Mouse (Mus musculus) CD4-positive helper T cell, adult 2 months (primary cell): ENCODE results near the gene Ptrh2.

ENCODE experiments used
- DNase-seq: peaks from one replicate; pipeline ENCODE4 v3.0.0-alpha.2; 2012; ENCODE audit warnings: low read depth, missing footprints, low spot score

The Ptrh2 gene

DNA sequence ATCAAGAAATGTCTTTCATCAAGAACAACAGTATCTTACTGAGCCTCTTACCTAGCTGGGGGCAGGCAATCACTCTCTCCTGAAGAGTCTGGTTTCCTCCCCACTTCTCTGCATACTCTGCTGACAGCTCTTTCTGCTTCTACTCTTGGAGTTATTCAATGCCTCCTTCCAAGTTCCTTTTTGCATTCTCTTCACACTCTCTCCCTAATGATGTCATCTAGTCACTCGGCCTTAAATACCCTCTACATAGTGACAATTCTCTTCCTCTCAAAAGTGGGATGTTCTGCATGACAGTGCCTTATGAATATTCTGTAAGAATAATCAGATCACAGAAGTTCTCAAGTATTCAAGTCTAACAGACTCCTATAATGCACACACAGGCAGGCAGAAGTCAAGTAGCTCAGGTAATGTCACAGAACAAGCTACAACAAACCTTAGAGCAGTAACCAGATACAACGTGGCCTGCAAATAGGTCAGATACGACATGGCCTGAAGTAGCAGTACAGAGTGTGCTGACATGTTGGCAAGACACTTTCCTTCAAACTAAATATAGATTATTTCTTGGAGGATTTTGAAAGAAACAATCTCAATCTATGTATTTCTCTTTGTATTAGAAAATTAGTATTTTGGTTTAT lies 12.6 kb upstream of the Ptrh2 start:
- no peak for DNase-seq

DNA sequence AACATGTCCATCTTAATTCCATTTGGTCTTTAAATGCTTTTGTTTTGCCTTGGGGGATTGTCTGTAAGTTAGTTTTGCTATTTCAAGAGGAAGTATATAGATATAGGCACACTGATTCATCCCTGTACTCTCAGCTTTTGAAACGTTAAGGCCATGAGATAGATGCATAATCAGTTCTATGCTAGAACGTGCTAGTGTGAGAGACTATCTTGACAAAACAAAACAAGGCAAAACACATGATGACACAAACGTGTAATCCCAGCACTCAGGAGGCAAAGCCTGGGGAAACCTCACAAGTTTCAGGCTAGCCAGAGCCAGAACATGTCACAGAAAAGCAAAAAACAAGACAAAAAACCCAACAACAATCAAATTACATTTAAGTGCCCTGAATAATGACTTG lies 11.0 kb upstream of the Ptrh2 start:
- DNase-seq, result no peak

DNA sequence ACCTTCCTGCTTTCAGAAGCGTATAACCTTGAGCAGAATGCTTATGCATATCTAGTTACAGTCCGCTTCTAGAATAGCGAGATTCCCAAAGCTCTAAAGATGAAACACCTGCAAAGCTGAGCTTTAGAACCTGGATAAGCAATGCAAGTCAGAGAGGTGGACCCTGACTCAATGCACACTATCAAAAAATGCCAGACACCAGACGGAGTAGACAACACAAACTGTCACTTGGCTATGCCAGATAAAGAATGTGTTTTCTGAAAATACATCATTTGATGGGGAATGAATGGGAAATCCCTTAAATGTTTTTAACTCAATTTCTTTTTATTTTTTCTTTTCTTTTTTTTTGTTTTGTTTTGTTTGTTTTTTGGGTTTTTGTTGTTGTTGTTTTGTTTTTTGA lies 8.3 kb upstream of the Ptrh2 start:
- no peak for DNase-seq

DNA sequence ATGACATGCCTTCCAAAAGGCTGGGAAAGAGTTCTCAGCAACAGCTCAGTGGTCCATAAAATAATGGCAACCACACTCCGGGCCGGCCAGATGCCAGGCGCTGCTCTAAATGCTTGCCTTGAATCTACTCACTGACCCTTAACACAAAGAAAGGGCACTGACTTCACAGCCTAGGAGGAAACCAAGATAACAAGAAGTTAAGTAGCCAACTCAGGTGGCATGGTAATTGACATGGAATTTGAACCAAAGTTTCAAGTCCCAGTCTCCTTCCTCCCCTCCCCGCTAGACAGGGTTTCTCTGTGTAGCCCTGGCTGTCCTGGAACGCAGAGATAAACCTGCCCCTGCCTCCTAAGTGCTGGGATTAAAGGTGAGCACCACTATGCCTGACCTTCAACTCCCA lies 4.8 kb upstream of the Ptrh2 start:
- no peak for DNase-seq

DNA sequence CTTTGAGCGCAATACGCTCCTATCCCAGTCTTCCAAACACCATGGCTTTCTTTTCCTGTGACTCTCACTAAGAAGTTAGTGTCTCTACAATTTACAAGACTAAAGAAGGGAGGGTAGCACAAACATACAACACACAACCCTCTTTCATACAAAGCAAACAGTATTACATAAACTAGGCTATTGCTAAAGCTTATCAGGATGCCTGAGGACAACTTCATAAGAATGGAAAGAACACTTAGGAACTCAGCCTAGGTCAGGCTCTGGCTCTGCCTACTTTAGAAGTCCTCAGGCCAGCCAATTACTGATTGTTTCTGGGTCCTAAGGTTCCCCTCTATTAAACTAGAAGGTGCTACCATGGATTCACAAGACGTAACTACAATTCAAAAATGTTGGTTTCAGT lies 3.1 kb upstream of the Ptrh2 start:
- DNase-seq, result no peak

DNA sequence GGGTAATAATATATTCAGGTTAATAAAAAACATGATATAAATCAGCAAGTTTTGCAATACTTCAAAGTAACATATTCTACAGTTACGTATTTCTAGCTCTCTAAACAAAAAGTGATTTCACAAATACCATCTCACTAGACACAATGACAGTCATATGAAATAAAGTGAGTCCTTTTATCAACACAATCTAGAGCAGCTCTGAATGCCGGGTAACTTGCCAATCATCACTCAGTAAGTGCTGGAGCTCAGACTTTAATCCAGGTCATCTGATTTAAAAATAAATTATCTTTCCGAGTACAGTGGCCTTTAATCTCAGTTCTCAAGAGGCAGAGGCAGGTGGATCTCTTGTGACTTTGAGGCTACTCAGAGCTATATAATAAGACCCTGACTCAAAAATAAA lies 2.4 kb upstream of the Ptrh2 start:
- no peak for DNase-seq

DNA sequence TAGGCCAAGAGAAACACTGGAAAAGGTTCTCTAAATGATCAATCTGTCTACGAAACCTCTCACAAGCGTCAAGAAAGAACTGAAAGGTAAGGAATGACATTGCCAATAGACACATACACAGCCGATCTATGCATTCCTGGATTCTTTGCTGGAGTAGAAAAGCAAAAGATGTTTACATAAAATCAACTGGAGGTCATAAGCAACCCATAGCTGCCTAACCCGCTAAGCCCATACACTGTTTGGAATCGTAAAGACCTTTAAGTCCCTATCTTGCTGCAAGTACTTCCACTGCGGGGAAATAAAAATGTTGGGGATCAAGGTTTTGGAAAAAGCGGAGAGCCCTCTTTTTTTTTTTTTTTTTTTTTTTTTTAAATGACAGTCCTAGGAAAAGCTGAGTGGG lies 924 bp upstream of the Ptrh2 start:
- DNase-seq, result no peak

DNA sequence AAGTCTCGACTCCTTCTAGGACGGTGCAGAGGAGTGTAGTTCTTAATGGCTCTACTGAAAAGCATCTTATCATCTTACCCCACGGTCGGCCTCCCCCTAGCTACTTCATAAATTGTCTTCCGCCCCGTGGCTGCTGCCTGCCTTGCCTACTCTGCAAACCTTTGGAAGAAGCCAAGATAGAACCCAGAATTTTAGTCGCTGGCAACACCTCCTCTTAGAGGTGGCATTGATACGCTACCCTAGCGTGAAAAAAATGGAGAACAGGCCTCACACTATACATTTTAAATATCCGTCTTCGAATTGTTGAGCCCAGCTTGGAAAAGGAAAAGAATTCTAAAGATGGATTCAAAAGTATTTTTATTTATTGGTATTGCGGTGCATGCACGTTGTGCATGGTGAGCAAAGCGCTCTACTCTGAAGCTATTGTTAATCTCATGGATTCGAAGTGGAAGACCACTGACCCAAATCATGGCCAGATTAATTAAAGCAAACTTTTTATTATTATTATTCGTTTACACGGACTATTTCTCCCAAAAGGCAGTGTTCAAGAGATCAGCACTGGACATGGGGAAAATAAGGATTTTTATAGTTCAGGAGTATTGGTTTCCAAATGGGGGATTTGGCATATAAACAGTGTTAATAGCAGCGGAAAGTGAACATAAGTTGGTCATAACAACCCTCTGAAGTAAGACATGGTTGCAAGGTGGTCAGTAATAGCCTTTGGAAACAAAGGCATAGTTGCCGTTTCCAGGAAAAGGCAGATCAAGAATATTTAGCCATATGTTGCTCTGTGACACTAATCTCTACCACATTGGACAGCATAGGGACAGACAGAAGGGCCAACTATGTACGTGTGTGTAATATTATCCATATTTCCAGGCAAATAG lies 584 bp downstream of the Ptrh2 start:
- no peak for DNase-seq

DNA sequence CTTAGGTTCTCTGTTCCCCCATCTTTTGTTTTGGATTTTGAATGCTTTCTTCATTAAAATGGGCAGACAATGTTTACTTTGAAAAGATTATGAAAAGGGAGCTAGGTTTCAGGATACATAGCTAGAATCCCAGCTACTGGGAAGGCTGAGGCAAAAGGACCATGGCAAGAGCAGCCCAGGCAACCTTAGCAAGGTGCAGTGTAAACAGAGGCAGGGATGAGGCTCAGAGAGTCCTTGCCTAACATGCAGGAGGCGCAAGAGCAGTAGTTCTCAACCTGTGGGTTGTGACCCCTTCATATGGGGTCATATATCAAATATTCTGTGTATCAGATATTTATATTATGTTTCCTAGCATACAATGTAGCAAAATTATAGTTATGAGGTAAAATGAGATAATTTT lies 1.6 kb downstream of the Ptrh2 start:
- DNase-seq, result no peak

DNA sequence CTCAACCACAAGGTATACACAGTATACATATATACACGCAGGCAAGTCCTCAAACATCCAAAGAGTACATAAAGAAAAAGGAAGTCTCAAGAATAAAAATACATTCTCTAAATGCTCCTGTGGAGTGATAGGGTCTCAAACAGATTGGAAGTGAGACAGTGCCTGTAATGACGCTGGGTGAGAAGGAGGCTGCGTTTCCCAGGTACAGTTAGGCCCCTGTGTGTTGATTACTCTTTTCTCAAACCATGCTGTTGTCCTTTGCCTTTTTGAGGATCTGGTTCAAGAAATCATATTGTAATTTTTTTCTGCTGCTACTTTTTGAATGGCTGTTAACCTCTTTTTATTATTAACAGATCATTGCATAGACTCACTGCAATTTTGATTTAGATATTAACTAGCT lies 6.6 kb downstream of the Ptrh2 start:
- no peak for DNase-seq

DNA sequence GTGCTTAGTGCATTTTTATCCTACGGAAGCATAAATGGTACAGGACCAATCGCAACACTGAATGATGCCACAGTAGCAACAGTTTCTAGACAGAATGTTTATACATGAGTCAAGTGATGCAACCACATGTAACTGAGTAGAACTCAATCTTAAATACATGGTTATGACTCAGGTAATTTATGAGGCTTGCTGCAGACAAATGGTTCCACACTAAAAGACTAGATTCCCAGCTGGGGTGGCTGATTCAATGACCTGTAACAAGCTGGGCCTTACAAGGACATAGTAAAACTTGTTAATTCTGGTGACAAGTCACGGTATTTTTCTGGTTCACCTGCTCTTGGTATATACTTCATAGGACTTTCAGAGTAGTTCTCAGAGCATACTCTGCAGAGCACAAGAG lies 7.7 kb downstream of the Ptrh2 start:
- DNase-seq, result no peak

DNA sequence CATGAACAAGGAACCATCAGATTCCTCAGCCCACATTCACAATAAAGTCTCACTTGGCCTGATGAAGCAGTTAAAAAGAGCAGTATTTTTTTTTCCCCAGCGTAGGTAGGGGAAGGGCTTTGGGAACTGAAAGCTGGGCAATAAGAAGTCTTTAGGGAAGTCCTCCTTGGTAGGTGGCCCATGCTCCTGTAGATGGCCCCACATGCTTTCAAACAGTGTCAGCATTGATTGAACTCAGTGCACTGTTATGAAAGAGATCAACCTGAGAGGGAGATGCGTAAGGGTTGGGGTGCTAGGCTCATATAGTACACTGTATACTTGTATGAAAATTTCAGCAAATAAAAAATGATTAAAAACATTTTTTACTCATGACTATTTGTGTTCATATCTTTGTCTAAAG lies 8.2 kb downstream of the Ptrh2 start:
- DNase-seq, result no peak

DNA sequence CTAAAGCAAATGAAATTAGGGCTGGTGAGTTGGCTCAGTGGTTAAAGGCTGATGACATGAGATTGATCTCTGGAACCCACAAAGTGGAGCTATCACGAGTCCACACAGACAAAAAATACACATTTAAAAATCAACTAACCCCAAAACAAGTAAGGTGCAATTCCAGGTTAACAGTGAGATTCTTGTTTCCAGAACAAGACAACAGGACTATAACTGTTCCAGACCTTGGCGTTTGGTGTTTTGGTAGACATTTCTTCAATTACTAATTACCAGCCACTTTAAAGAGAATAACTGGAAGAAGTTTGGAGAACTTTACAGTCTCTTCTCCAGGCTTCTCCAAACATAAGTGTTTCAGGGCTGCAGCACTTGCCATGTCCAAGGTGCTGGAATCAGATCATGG lies 8.8 kb downstream of the Ptrh2 start:
- DNase-seq, result no peak

DNA sequence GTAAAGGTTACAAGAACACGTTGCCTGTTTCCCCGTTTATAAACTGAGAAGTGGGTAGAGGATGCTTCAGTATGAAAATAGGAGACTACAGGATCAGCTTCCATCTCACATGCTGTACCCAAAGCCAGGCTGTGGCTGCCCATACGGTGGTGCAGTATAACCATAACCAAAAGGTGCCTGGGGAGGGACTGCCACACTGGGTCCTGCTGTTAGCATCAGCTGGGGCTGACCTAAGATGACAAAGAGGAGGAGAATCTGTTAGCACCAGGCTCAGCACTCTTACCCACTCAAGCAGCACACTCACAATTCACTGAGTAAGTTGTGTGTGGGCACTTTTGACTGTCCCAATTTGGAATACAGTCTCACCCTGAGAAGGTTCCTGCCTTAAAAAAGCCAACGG lies 11.7 kb downstream of the Ptrh2 start:
- no peak for DNase-seq

DNA sequence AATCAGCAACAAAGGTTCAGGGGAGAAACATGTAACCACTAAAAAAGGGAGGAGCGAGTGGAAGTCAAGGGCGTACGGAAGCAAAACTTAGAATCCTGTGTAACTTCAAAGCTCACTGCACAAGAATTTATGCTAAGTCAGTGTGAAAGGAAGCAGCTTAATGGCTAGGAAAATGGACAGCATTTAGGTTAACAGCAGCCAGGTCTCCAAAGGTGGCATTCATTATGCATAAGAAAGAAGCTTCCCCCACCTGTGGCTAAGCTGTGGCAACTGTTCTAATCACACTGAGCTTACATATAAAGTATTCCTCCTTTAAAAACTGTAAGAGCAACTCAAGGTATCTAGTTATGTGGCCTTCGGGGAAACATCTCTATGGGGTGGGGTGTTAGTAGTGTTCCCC lies 17.4 kb downstream of the Ptrh2 start:
- no peak for DNase-seq

DNA sequence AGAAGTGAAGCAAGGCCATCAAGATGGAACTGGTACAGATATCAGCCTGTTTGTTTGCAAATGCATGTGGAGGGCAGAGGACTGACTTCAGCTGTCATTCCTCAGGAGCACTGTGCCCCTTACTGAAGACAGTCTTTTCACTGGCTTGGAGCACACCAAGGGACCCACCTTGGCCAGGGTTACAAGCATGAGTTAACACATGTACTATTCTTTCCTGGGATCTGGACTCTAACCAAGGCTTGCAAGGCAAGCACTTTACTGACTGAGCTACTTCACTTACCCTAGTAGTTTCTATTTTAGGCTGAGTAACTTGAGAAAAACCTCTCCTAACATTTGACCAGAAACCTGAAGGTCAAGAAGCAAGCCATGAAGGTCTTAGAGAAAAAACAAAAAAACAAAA lies 30.8 kb downstream of the Ptrh2 start:
- DNase-seq, result no peak

DNA sequence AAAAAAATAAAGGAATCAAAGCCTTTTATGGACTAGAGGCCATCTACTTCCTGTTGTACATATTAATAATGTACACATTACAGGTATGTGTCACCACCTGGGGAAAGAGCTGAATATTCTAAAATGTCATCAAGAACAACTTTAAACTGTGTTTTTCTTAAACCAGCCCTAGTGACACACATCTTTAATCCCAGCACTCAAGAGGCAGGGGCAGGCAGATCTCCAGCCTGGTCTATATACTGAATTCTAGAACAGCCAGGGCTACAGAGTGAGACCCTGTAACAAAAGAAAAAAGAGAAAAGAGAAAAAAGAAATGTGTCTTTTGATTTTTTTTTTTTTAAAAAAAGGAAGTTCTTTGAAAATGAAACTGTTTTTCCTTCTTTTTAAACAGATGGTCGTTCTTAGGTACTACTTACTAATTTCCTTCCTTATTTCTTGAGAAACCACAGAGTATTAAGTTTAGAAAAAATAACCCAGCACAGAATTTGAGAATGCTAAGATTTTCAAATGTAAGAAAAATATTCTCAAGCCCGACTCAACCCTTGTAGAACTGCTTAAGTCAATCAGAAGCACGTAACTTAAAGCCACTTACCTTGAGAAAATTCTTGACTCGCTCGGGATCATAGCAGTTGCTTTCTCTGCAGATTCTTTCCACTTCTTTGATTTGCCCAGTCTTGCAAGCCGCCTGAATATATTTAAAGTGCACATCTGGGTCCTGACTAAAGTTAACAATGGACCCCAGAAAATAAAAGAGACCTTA lies 33.7 kb downstream of the Ptrh2 start:
- no peak for DNase-seq

DNA sequence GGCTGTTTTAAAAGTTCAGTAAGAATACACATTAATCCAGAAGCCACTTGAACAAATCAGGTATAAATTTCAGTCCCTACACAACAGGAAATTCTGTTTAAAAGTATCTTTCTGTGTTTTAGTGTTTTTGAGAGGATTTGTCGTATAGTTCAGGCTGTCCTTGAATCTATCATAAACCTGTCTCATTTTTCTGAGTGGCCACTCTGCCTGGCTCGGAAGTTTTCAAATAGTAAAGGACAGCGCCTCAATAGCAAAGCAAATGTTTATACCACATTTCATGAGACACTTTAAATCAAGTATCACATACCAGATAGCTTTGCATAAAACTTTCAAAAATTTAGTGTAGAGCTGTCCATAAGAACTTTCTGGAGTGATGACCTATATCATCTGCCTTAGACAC lies 34.6 kb downstream of the Ptrh2 start:
- DNase-seq, result no peak

DNA sequence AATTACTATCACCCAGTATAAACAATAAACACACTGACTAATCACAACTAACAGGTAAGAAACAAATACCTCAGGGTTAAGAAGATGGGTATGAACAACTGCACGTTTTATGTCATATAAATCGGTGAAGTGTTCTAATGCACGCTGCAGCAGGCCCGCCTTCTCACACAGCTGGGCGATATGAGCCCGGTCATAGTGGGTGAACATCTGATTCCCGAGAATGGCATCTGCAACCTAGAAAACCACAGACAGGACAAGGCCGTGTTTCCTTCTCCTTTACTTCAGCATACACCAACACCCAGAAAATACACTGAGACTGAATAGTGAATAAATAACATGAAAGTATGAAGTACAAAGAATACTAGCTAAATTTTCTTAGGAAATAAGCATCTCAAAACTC lies 35.6 kb downstream of the Ptrh2 start:
- DNase-seq, result no peak

DNA sequence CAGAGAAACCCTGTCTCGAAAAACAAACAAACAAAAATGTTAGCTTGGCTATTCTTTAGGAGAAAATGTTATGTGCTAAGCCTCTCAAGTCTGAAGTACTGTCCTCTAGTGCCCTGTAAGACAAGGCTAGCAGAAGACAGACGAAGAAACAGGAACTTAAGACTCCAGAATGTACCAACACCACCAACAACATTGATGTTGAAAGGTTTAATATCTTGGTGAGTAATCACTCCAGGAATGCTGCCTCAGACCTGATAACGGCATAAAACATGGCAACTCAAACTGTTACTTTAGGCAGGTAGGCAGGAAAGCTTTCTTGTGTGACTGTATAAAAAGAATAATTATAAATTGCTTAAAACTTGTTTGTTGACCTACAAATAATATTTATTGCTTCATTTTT lies 40.2 kb downstream of the Ptrh2 start:
- no peak for DNase-seq

DNA sequence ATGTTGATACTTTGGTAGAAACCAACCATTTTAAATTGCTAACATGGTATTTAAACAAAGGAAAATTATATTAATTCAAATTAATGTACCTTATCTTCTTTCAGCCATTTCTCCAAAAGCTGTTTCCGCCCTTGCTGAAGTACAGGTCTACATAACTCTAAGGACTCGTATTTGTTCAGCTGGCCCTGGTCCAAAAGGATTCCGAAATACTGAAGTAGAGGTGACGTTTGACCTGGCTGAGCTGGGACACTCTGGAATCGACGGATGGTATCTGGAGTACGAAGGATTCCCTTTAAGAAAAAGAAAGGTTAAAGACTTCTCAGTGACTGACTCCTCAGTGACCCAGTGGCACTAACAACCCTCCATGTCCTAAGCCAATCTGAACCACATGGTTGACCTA lies 41.2 kb downstream of the Ptrh2 start:
- DNase-seq, result no peak

DNA sequence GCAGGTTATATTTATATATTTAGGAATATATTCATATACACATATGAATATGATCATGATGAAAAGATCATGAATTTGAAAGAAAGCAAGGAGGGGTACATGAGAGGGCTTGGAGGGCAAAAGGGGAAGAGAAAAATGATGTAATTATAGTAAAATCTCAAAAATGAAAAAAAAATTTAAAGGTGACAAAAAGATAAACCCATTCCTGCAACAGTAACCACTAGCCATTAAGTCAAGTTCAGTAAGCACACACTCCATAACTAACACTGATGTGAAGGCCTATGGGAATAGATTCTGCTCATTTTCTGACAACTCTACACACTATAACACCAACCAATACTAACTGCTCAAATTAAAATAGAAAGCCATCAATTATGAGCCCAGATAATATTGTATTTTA lies 41.8 kb downstream of the Ptrh2 start:
- no peak for DNase-seq

DNA sequence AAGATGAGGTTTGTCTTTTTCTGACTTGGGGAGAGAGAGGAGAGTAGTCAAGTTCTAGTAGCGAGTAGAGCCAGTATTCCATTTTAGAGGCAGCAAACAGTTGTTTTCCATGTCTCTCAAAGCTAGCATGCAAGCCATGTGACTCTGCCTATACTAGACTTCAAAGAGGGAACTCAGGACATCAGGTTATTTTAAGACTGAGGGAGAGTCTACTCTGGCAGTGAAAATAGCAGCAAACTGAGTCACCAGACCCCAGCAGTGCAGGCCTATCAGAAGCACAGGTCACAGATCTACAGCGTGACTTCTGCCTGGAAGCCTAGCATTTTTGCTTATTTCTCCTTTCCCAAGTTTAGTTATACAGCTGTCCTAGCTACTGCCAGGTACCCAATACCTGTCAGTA lies 47.7 kb downstream of the Ptrh2 start:
- DNase-seq, result no peak
